Mouse (Mus musculus): ENCODE data around the gene Exoc6.

DNA sequence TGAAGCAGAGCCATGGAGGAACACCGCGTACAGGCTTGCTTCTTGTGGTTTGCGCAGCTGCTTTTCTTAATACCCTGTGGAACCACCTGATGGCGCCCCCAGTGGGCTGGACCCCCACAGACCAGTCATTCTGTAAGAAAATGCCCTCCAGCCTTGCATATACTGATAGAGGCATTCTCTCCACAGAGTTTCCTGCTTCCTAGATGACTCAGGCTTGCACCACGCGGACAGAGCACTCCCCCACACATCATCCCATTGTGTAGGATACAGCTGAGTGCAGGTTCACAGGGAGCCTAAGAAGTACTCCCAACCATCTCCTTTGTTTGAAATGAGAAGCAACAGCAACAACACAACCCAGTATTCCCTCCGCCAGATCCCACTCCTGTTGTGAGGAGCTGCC is 59.8 kb downstream of the Exoc6 start:
- no peak for TF ChIP-seq CTCF (IDR thresholded peaks at IDR 0.05)
- TF ChIP-seq POLR2A (IDR thresholded peaks at IDR 0.05; ENCODE audit: insufficient read depth, low read depth, low read length) = no peak
- TF ChIP-seq EP300 (IDR thresholded peaks at IDR 0.05; ENCODE audit: insufficient read depth, low read depth, low read length) = no peak
